Mouse (Mus musculus) hindbrain, embryonic 11.5 days (tissue): ENCODE data around the gene Gm49380. TPM values are rescaled to one million over a fixed set of nuclear protein-coding genes. Genes with fewer than 3 reads are reported as not detected.

ENCODE experiments used
- ATAC-seq: fragments of 200-750 bp; cut with Nextera tagmentation; 2 replicates; pipeline ENCODE4 v1.8.0; 2017; ENCODE audit warnings: mild to moderate bottlenecking, moderate TSS enrichment, moderate library complexity; ENCODE audit not compliant: low FRiP score
- DNase-seq: peaks from one replicate; pipeline ENCODE4 v3.0.0-alpha.2; 2015; ENCODE audit warnings: low spot score
- H3K27ac ChIP-seq: fragments of 300-500 bp; sonication (generic); 2 replicates; pipeline ENCODE4 v1.5.1; 2014; ENCODE audit warnings: mild to moderate bottlenecking, low read depth, low read length
- H3K27me3 ChIP-seq: fragments of 300-500 bp; sonication (generic); 2 replicates; pipeline ENCODE4 v1.6.1; 2014; ENCODE audit warnings: mild to moderate bottlenecking, low read length, moderate library complexity, mixed read lengths; ENCODE audit not compliant: control insufficient read depth, insufficient read depth
- H3K36me3 ChIP-seq: fragments of 300-500 bp; sonication (generic); 2 replicates; pipeline ENCODE4 v1.6.1; 2014; ENCODE audit warnings: mild to moderate bottlenecking, low read length, moderate library complexity, mixed read lengths; ENCODE audit not compliant: control insufficient read depth, insufficient read depth
- H3K4me1 ChIP-seq: fragments of 300-500 bp; sonication (generic); replicated peaks from 2 replicates; pipeline ENCODE4 v1.6.1; 2014; ENCODE audit warnings: low read length, mixed read lengths; ENCODE audit not compliant: control insufficient read depth, insufficient read depth
- H3K4me2 ChIP-seq: fragments of 300-500 bp; sonication (generic); replicated peaks from 2 replicates; pipeline ENCODE4 v1.6.1; 2014; ENCODE audit warnings: mild to moderate bottlenecking, low read depth, low read length
- H3K4me3 ChIP-seq: fragments of 300-500 bp; sonication (generic); 2 replicates; pipeline ENCODE4 v1.5.1; 2014; ENCODE audit warnings: low read depth, low read length
- H3K9ac ChIP-seq: fragments of 300-500 bp; sonication (generic); 2 replicates; pipeline ENCODE4 v1.6.1; 2014; ENCODE audit warnings: low read depth, low read length
- H3K9me3 ChIP-seq: fragments of 300-500 bp; sonication (generic); 2 replicates; pipeline ENCODE4 v1.6.1; 2016; ENCODE audit warnings: low read length; ENCODE audit not compliant: control insufficient read depth
- WGBS: fragments of 180-500 bp; shearing (Covaris S2); extraction: QIAGEN DNeasy Blood & Tissue Kit; methylation state at CpG from one replicate; pipeline ENCODE4 v1.1.7; 2014; 5-methylcytosine and 5-hydroxymethylcytosine counted together
- polyA plus RNA-seq: library from polyadenylated mRNA; unstranded; fragments of >200 nt; fragmentation: Nextera tagmentation; extraction: Ambion mirVana; gene quantifications from 2 replicates; pipeline ENCODE4 v1.2.1, GENCODE M21; 2014

Gene Gm49380
- polyA plus RNA-seq, 1 experiment from 2014 or later = 0.29 TPM

DNA sequence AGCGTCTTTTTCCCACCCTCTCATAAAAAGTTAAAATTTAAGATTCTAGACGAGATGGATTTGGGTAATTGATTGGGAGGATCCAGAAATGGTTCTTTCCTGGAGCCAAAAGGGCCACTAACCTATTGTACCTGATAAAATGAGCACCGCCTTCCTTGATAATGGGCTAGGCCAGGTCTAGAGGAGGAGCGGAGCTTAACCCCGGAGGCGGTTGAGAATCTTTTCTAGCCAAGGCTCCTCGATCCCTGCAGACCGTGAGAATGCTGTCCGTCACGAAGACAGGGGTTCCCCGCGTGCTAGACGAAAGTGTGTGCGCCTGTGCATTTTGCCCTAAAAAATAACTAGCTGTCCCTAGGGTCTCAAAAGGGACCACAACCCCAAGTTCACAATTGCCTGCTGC, 29.1 kb downstream of the Gm49380 start:
- Histone ChIP-seq H3K27ac (no peak overlapping the region), H3K36me3 (no peaks in the 10 kb centered on the region), H3K9me3 (no peaks in the 10 kb centered on the region), H3K27me3 (peaks cover 27% of the 10 kb centered on the region), H3K4me1 (peaks cover 11% of the 10 kb centered on the region; the same call in 1 of the 2 replicates), H3K9ac (no peak overlapping the region), H3K4me2 (peak overlapping the region; percentile 92), H3K4me3 (peak overlapping the region; percentile 48)
- ATAC-seq (peak; percentile 45; the same call in 1 of the 2 replicates), DNase-seq (no peak)
- under 1% methylated on average over 14 of the region's 14 CpGs for WGBS

DNA sequence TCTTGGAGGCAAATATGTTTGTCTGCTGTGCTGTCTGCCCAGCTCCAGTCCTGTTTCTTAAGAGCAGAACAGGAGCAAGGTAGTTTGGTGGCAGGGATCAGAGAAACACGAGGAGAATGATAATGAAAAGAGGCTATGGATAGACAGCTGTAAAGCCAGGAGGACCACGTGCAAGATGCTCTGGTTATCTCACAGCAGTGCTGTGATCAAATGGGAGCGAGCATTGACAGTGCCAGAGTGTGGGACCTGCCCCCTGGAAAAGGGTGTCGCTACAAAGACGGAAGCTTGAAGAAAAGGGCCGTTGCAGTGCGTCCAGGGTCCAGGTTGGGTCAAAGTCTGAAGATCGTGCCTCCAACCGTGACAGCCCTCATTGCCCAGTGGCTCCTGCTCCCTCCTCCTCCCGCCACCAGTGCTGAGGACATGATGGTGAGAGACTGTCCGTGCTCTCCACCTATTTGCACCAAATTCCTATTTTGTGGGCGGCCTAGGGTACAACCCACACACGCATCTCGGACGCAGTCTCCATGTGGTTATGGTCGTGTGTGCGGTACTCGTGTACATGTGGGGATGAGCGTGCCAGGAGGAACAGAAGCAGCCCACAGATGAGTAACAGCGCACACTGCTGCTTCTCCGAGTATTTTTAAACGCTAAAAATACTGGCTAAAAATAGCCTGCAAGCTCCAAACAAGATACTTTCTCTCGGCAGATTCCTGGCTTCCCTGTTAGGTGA, 29.7 kb downstream of the Gm49380 start:
- Histone ChIP-seq H3K27ac (no peak overlapping the region), H3K4me3 (peak overlapping the region; percentile 48; the same call in 1 of the 2 replicates), H3K36me3 (no peaks in the 10 kb centered on the region), H3K4me1 (peaks cover 11% of the 10 kb centered on the region; the same call in 1 of the 2 replicates), H3K9ac (no peak overlapping the region), H3K4me2 (peak overlapping the region; percentile 92), H3K9me3 (no peaks in the 10 kb centered on the region), H3K27me3 (peaks cover 27% of the 10 kb centered on the region)
- 11% methylated on average over 23 of the region's 23 CpGs for WGBS
- no peak for DNase-seq
- no peak for ATAC-seq

DNA sequence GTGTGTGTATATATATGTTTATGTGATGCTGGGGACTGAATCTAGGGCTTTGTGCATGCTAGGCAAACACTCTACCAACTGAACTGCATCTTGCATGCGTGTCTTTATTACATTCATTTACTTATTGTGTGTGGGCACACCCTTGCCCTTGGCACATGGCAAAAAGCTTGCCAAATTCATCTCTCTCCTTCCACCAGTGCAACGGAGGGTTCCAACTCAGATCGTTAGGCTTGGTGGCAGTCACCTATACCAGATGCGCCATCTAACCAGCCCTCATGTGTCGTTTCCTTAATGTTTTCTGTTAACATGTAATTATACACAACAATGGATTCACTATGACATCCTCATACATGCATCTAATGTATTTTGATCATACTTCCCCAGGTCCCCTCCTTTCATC, 31.0 kb downstream of the Gm49380 start:
- Histone ChIP-seq H3K4me2 (no peak overlapping the region), H3K36me3 (no peaks in the 10 kb centered on the region), H3K27ac (no peak overlapping the region), H3K4me1 (peaks cover 5% of the 10 kb centered on the region; the same call in 1 of the 2 replicates), H3K9ac (no peak overlapping the region), H3K9me3 (no peaks in the 10 kb centered on the region), H3K27me3 (peaks cover 27% of the 10 kb centered on the region), H3K4me3 (no peak overlapping the region)
- no peak for DNase-seq
- WGBS = 93% methylated on average over 5 of the region's 5 CpGs
- ATAC-seq = no peak

DNA sequence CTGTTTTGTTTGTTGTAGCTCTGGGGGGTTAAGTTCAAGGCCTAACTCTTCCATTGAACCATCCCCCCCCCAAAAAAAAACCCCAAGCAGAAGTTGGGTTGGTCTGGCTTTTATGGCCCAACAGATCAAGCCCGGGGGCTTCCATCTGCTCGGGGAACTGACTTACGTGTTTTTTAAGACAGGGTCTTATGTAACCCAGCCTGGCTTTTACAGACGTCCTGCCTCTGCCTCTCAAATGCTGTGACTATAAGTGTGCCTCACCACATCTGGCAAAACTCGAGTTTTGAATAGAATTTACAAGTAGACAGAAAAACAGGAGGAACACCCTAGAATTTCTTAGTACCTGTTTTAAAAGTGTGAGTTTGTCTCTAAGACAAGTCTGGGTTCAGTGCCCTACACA, 31.7 kb downstream of the Gm49380 start:
- H3K27ac ChIP-seq = no peak overlapping the region
- WGBS = 81% methylated on average over 5 of the region's 5 CpGs
- no peak overlapping the region for H3K9ac ChIP-seq
- no peak overlapping the region for H3K4me2 ChIP-seq
- DNase-seq (no peak), ATAC-seq (no peak)
- no peaks in the 10 kb centered on the region for H3K36me3 ChIP-seq
- no peak overlapping the region for H3K4me3 ChIP-seq
- H3K9me3 ChIP-seq = no peaks in the 10 kb centered on the region
- H3K27me3 ChIP-seq = peaks cover 23% of the 10 kb centered on the region
- peaks cover 5% of the 10 kb centered on the region; the same call in 1 of the 2 replicates for H3K4me1 ChIP-seq

DNA sequence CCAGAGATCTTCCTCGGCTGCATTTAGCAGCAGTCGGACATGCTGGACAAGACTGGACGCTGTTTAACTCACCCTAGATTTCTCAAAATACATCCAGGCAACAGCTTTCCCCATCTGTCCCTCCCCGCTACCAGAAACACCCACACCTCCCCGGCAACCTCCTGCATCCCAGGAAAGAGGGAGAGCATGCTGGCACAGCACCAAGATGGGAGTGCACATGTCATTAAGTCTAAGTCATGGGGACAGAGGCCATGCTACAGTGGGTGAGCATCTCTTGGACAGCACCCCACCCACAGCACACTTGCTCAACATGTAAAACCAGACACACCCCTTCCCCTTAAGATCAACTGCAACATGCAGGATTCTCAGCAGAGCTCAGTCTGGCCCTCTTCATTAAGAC, 32.3 kb downstream of the Gm49380 start:
- Histone ChIP-seq H3K9me3 (no peaks in the 10 kb centered on the region), H3K36me3 (no peaks in the 10 kb centered on the region), H3K4me1 (peaks cover 7% of the 10 kb centered on the region; the same call in 1 of the 2 replicates), H3K27ac (no peak overlapping the region), H3K4me2 (no peak overlapping the region), H3K27me3 (peaks cover 17% of the 10 kb centered on the region), H3K4me3 (no peak overlapping the region), H3K9ac (no peak overlapping the region)
- WGBS = 86% methylated on average over 5 of the region's 5 CpGs
- DNase-seq = no peak
- no peak for ATAC-seq

DNA sequence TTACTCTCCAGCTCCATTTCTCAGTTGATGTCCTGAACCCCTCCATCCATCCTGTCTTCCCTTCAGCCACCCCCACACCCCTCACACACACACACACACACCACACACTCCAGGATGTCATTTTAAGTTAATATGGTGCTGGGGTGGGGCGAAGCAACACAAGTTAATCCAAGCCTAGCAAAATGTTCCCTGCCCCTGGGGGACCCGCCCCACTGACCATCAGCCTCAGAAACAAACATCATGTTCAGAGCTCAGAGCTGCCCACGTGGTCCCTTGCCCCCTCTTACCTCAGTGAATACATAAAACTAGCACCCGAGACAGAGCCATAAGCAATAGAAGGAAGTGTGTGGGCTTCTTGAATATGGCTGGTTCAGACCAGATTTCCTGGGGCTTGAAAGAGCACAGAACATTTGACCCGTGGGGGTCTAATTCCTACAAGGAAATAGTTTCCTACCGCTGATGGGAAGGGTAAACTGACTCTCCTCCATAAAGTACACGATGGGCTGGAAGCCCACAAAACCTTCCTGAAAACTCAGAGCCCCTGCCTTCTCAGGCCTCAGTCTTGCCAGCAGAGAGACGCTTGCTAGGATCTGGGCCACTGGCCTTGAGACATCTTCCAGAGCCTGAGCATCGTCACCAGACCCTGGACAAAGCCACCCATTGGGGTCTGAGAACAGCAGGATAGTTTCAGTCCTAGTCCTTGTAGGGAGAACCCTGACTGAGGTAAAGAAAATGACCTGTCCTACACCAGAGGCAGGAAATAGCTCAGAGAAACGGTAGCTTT, 33.1 kb downstream of the Gm49380 start:
- Histone ChIP-seq H3K27ac (no peak overlapping the region), H3K4me1 (peaks cover 3% of the 10 kb centered on the region; the same call in 1 of the 2 replicates), H3K4me2 (no peak overlapping the region), H3K36me3 (no peaks in the 10 kb centered on the region), H3K27me3 (peaks cover 10% of the 10 kb centered on the region), H3K9ac (no peak overlapping the region), H3K9me3 (no peaks in the 10 kb centered on the region), H3K4me3 (no peak overlapping the region)
- WGBS = 73% methylated on average over 10 of the region's 10 CpGs
- no peak for DNase-seq
- ATAC-seq = no peak

DNA sequence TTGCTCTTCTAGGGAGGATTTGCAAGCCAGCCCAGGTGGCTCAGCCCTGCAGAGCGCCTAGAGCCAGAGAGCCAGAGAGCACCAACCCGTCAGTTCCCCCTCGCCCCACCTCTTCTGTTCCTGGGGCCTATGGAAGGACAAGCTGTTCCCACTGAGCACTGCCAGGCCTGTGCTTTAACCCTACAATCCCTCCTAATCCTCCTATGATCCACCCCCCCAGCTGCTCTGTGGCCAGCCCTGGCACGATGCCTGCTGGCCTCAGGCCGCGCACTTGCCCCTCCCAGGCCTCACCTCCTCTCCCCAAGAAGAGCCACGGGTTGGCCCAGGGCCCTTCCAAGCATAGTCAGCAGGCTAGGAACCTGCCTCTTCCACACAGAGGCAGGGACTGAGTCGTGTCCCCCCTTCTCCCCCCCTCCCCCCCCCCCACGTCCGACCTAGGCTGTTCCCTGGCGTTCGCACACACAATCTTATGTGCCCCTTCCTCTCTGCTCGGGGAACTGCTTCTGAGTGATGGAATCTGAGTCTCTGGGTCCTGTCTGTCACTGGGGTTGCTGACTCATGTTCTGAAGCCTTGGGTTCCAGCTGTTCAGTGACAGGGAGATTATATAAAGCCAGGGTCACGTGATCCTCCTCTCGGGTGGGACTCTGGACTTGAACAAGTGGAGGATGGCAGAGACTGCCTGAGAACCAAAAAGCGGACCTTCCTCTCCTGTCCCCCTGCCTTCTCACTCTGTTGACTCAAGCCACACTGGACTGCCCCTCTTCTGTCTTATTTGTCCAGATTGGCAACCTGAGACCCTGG, 34.1 kb downstream of the Gm49380 start:
- 57% methylated on average over 14 of the region's 16 CpGs for WGBS
- no peak overlapping the region for H3K27ac ChIP-seq
- no peak overlapping the region for H3K9ac ChIP-seq

DNA sequence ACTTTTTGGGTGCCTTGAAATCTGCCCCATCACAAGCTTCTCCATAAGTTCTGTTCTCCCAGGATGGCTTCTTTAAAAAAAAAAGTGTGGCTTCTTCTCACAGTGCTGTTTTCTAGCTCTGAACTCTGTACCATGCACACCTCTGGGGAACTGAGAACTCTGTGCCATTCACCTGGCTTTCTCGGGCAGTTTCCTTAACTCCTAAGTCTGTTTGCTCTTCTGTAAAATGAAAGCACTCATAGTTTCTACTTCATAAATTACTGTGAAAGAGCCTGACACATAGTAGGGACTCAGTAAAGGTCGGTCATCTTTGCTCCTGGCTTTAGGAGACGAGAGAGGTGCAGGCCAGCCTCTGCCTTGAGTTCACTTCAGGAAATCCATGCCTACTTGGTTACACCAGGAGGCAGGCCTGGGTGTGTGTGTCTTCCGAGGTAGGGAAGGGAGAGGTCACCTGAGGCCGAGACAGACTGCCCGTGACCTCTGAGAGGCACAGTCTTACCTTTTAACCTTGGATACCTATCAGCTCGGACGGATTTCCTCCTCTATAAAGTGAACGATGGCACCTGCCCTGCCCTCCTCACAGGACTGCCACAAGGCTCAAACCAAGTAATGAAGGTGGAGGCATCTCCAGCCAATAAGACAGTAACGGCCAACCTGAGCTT, 35.0 kb downstream of the Gm49380 start:
- Histone ChIP-seq H3K9ac (no peak overlapping the region), H3K27ac (no peak overlapping the region), H3K4me3 (no peak overlapping the region), H3K27me3 (0 out of 2 replicates have a peak, but pooled peaks cover 2% of the 10 kb centered on the region), H3K9me3 (no peaks in the 10 kb centered on the region), H3K36me3 (no peaks in the 10 kb centered on the region), H3K4me2 (no peak overlapping the region), H3K4me1 (peaks cover 3% of the 10 kb centered on the region)
- 83% methylated on average over 10 of the region's 10 CpGs for WGBS
- DNase-seq (no peak), ATAC-seq (no peak)

More for the DNA sequence above, 34.1 kb downstream of the Gm49380 start:
- Histone ChIP-seq H3K4me1 (0 out of 2 replicates have a peak, but pooled peaks cover 2% of the 10 kb centered on the region), H3K27me3 (peaks cover 10% of the 10 kb centered on the region), H3K9me3 (no peaks in the 10 kb centered on the region), H3K4me2 (no peak overlapping the region), H3K4me3 (no peak overlapping the region), H3K36me3 (no peaks in the 10 kb centered on the region)
- DNase-seq = no peak
- no peak for ATAC-seq
